Mouse (Mus musculus) lung, embryonic 16.5 days (tissue): Measurements from ENCODE around the gene Frmd6. TPM values are rescaled to one million over a fixed set of nuclear protein-coding genes. Genes with fewer than 3 reads are reported as not detected.

Experiments used
- ATAC-seq: fragments of 200-750 bp; cut with Nextera tagmentation; 2 replicates; pipeline ENCODE4 v1.8.0; 2017; ENCODE audit warnings: low read depth, mild to moderate bottlenecking, moderate library complexity
- H3K27ac ChIP-seq: fragments of 300-500 bp; sonication (generic); 2 replicates; pipeline ENCODE4 v1.5.1; 2014; ENCODE audit warnings: mild to moderate bottlenecking, control low read depth, low read length
- H3K27me3 ChIP-seq: fragments of 300-500 bp; sonication (generic); 2 replicates; pipeline ENCODE4 v1.6.1; 2014; ENCODE audit warnings: low read depth, low read length, mixed read lengths; ENCODE audit not compliant: control insufficient read depth, insufficient read depth
- H3K36me3 ChIP-seq: fragments of 300-500 bp; sonication (generic); 2 replicates; pipeline ENCODE4 v1.6.1; 2014; ENCODE audit warnings: low read length; ENCODE audit not compliant: control insufficient read depth, insufficient read depth
- H3K4me1 ChIP-seq: fragments of 300-500 bp; sonication (generic); replicated peaks from 2 replicates; pipeline ENCODE4 v1.6.1; 2014; ENCODE audit warnings: low read length, mixed read lengths; ENCODE audit not compliant: control insufficient read depth, insufficient read depth
- H3K4me2 ChIP-seq: fragments of 300-500 bp; sonication (generic); 2 replicates; pipeline ENCODE4 v1.6.1; 2014; ENCODE audit warnings: low read depth, low read length, control low read depth
- H3K4me3 ChIP-seq: fragments of 300-500 bp; sonication (generic); 2 replicates; pipeline ENCODE4 v1.5.1; 2014; ENCODE audit warnings: mild to moderate bottlenecking, low read length, control low read depth
- H3K9ac ChIP-seq: fragments of 300-500 bp; sonication (generic); 2 replicates; pipeline ENCODE4 v1.6.1; 2014; ENCODE audit warnings: low read length, control low read depth
- H3K9me3 ChIP-seq: fragments of 300-500 bp; sonication (generic); 2 replicates; pipeline ENCODE4 v1.6.1; 2016; ENCODE audit warnings: low read length; ENCODE audit not compliant: control insufficient read depth
- WGBS: fragments of 180-500 bp; shearing (Covaris S2); extraction: QIAGEN DNeasy Blood & Tissue Kit; methylation state at CpG from one replicate; pipeline ENCODE4 v1.1.7; 2014; 5-methylcytosine and 5-hydroxymethylcytosine counted together
- polyA plus RNA-seq: library from polyadenylated mRNA; unstranded; fragments of >200 nt; fragmentation: Nextera tagmentation; extraction: Ambion mirVana; gene quantifications from 2 replicates; pipeline ENCODE4 v1.2.1, GENCODE M21; 2015

The Frmd6 gene
- polyA plus RNA-seq, 1 experiment from 2014 or later: 38.9 TPM

GRCm38 (mm10) chr12:70895275-70895674 is 70.0 kb downstream of the Frmd6 start:
- H3K4me3 ChIP-seq: no peak overlapping the region
- H3K4me1 ChIP-seq: no peaks in the 10 kb centered on the region
- H3K9me3 ChIP-seq: no peaks in the 10 kb centered on the region
- H3K27me3 ChIP-seq: no peaks in the 10 kb centered on the region
- no peak overlapping the region for H3K4me2 ChIP-seq
- no peak overlapping the region for H3K9ac ChIP-seq
- WGBS: 81% methylated on average over 7 of the region's 7 CpGs
- peaks cover 48% of the 10 kb centered on the region for H3K36me3 ChIP-seq
- ATAC-seq: no peak
- H3K27ac ChIP-seq: no peak overlapping the region

- H3K36me3 ChIP-seq: peaks cover 40% of the 10 kb centered on the region
- WGBS: 80% methylated on average over 10 of the region's 10 CpGs
- no peak overlapping the region for H3K4me2 ChIP-seq
- H3K4me1 ChIP-seq: no peaks in the 10 kb centered on the region
- H3K9me3 ChIP-seq: no peaks in the 10 kb centered on the region
- ATAC-seq: no peak
- no peaks in the 10 kb centered on the region for H3K27me3 ChIP-seq
- no peak overlapping the region for H3K4me3 ChIP-seq
- no peak overlapping the region for H3K27ac ChIP-seq
- H3K9ac ChIP-seq: no peak overlapping the region
These were observed 70.8 kb downstream of the Frmd6 start for GRCm38 (mm10) chr12:70896068-70896467.

GRCm38 (mm10) chr12:70897434-70897833 is 72.1 kb downstream of the Frmd6 start:
- Histone ChIP-seq H3K4me2 (no peak overlapping the region), H3K4me1 (no peaks in the 10 kb centered on the region), H3K9me3 (no peaks in the 10 kb centered on the region), H3K27me3 (no peaks in the 10 kb centered on the region), H3K36me3 (peaks cover 36% of the 10 kb centered on the region), H3K9ac (no peak overlapping the region), H3K27ac (no peak overlapping the region), H3K4me3 (no peak overlapping the region)
- WGBS: 78% methylated on average over 8 of the region's 8 CpGs
- ATAC-seq: no peak

- no peak for ATAC-seq
- Histone ChIP-seq H3K4me3 (no peak overlapping the region), H3K9ac (no peak overlapping the region), H3K4me2 (no peak overlapping the region), H3K4me1 (no peaks in the 10 kb centered on the region), H3K9me3 (no peaks in the 10 kb centered on the region), H3K27ac (no peak overlapping the region), H3K36me3 (peaks cover 35% of the 10 kb centered on the region), H3K27me3 (no peaks in the 10 kb centered on the region)
- WGBS: 81% methylated on average over 8 of the region's 8 CpGs
These were observed 73.1 kb downstream of the Frmd6 start for GRCm38 (mm10) chr12:70898450-70898849.

- Histone ChIP-seq H3K4me1 (no peaks in the 10 kb centered on the region), H3K9me3 (0 out of 2 replicates have a peak, but pooled peaks cover 4% of the 10 kb centered on the region), H3K4me3 (no peak overlapping the region), H3K27me3 (no peaks in the 10 kb centered on the region), H3K4me2 (no peak overlapping the region), H3K36me3 (peaks cover 7% of the 10 kb centered on the region), H3K9ac (no peak overlapping the region), H3K27ac (no peak overlapping the region)
- no peak for ATAC-seq
- 87% methylated on average over 10 of the region's 10 CpGs for WGBS
These were observed 79.2 kb downstream of the Frmd6 start for GRCm38 (mm10) chr12:70904471-70904870.

- no peaks in the 10 kb centered on the region; the same call in 1 of the 2 replicates for H3K4me1 ChIP-seq
- ATAC-seq: no peak
- H3K27ac ChIP-seq: no peak overlapping the region
- H3K4me2 ChIP-seq: no peak overlapping the region
- H3K4me3 ChIP-seq: no peak overlapping the region
- H3K27me3 ChIP-seq: no peaks in the 10 kb centered on the region
- peaks cover 6% of the 10 kb centered on the region; the same call in 1 of the 2 replicates for H3K36me3 ChIP-seq
- 56% methylated on average over 9 of the region's 9 CpGs for WGBS
- no peak overlapping the region for H3K9ac ChIP-seq
- H3K9me3 ChIP-seq: 0 out of 2 replicates have a peak, but pooled peaks cover 4% of the 10 kb centered on the region
These were observed 81.6 kb downstream of the Frmd6 start for GRCm38 (mm10) chr12:70906867-70907266.

- no peak overlapping the region for H3K27ac ChIP-seq
- no peak overlapping the region for H3K4me3 ChIP-seq
- 0 out of 2 replicates have a peak, but pooled peaks cover 4% of the 10 kb centered on the region for H3K9me3 ChIP-seq
- H3K9ac ChIP-seq: no peak overlapping the region
- H3K36me3 ChIP-seq: peaks cover 2% of the 10 kb centered on the region; the same call in 1 of the 2 replicates
- H3K4me2 ChIP-seq: no peak overlapping the region
- no peak for ATAC-seq
- H3K4me1 ChIP-seq: no peaks in the 10 kb centered on the region; the same call in 1 of the 2 replicates
- whole genome bisulfite sequencing: 72% methylated on average over 11 of the region's 11 CpGs
- H3K27me3 ChIP-seq: no peaks in the 10 kb centered on the region
These were observed 82.3 kb downstream of the Frmd6 start for GRCm38 (mm10) chr12:70907651-70908050.

- Histone ChIP-seq H3K4me3 (no peak overlapping the region), H3K36me3 (no peaks in the 10 kb centered on the region), H3K27ac (no peak overlapping the region), H3K4me2 (no peak overlapping the region), H3K27me3 (no peaks in the 10 kb centered on the region), H3K9ac (no peak overlapping the region), H3K9me3 (0 out of 2 replicates have a peak, but pooled peaks cover 4% of the 10 kb centered on the region), H3K4me1 (no peaks in the 10 kb centered on the region; the same call in 1 of the 2 replicates)
- WGBS: 66% methylated on average over 4 of the region's 4 CpGs
- no peak for ATAC-seq
These were observed 82.8 kb downstream of the Frmd6 start for GRCm38 (mm10) chr12:70908076-70908475.

GRCm38 (mm10) chr12:70910241-70910720 is 85.0 kb downstream of the Frmd6 start:
- H3K27me3 ChIP-seq: no peaks in the 10 kb centered on the region
- no peak overlapping the region for H3K4me2 ChIP-seq
- no peak overlapping the region for H3K27ac ChIP-seq
- H3K9me3 ChIP-seq: 0 out of 2 replicates have a peak, but pooled peaks cover 4% of the 10 kb centered on the region
- H3K9ac ChIP-seq: no peak overlapping the region
- no peaks in the 10 kb centered on the region for H3K36me3 ChIP-seq
- no peaks in the 10 kb centered on the region; the same call in 1 of the 2 replicates for H3K4me1 ChIP-seq
- 8% methylated on average over 9 of the region's 9 CpGs for WGBS
- no peak overlapping the region for H3K4me3 ChIP-seq
- ATAC-seq: peak; percentile 61
